Mouse (Mus musculus): ENCODE data around the gene Prmt7.

GRCm38 (mm10) chr8:106262343-106262742, 51.6 kb downstream of the Prmt7 start:
- TF ChIP-seq CTCF (IDR thresholded peaks at IDR 0.05; ENCODE audit: low read depth, low read length): no peak
- TF ChIP-seq GATA1 (IDR thresholded peaks at IDR 0.05; ENCODE audit: borderline replicate concordance, low read length): no peak
- TF ChIP-seq TAL1 (conservative IDR thresholded peaks at IDR 0.05; ENCODE audit: low read depth, low read length): no peak

All from G1E (cell line).